Mouse (Mus musculus) kidney, adult 9 months (tissue): ENCODE measurements around the gene Ppp1r14c.

Experiments
- DNase-seq: peaks from one replicate; pipeline ENCODE4 v3.0.0; 2022

The Ppp1r14c gene

GRCm38 (mm10) chr10:3366036-3366869 is at the start of gene Ppp1r14c:
Gene Ppp1r14c (plus strand): TSS chr10:3366057.
- DNase-seq, result no peak

GRCm38 (mm10) chr10:3321406-3321805 is 44.5 kb upstream of the Ppp1r14c start:
- DNase-seq, result no peak

DNA sequence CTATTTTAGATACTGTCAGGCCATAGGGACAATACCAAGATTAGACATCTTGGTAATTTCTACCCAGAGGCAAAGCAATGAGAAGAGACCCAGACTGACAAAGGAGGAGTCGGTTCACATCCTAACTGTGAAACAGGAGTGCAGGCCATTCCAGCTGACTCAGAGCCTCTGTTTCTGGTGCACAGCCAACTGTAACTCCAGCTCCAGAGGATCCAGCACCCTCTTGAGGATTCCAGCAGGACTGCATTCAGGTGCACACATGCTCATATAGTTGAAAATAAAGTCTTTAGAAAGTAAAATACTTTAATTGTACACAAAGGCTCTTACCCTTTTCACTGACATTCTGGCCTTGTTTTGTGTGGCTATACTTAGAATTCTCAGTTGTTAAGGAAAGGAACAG is 40.4 kb upstream of the Ppp1r14c start:
- DNase-seq, result peak; percentile 39

GRCm38 (mm10) chr10:3332880-3333279 is 33.0 kb upstream of the Ppp1r14c start:
- peak; percentile 62 for DNase-seq

DNA sequence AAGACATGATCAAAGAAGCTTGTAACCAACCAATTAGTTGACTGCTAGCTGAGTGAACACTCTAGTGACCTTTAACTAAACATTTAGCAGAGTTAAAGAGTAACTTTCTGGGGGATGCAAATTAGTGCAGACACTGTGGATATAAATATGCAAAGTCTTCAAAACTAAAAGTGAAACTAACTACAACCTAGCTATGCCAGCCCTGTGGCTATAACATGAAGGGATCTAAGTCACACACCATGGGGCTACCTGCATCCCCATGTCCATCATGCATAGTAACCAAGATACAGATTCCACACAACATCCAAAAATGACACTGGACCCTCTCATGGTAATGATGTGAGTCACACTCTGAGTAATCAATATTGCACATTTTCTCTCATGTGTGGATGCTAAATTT is 31.3 kb upstream of the Ppp1r14c start:
- peak; percentile 9 for DNase-seq

DNA sequence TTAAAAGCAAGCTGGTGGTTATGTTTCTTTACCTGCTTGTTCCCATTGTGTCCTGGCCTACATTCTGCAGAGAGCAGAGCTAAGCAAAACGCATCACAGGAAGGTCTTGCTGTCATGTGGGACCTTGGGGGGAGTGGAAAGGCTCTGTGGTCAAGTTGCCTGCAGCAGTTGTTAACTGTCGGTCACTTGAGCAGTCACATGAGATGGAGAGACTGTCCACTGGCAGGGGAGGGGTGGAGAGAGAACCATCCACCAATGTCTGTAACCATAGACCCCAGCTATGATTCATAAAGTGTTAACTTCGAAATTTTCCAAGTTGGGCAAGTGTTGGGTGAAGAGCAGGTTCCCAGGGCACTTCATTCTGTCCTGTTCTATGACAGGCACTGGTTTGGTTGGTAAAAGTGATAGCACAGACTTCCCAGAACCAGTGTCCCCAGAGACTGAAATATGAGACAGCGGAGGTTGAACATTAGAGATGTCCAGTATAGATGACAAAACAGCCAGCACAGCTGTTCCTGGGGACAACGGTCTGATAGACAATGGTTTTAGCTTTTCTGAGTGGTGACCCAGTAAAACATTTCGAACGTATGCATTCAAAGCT is 29.0 kb upstream of the Ppp1r14c start:
- no peak for DNase-seq

DNA sequence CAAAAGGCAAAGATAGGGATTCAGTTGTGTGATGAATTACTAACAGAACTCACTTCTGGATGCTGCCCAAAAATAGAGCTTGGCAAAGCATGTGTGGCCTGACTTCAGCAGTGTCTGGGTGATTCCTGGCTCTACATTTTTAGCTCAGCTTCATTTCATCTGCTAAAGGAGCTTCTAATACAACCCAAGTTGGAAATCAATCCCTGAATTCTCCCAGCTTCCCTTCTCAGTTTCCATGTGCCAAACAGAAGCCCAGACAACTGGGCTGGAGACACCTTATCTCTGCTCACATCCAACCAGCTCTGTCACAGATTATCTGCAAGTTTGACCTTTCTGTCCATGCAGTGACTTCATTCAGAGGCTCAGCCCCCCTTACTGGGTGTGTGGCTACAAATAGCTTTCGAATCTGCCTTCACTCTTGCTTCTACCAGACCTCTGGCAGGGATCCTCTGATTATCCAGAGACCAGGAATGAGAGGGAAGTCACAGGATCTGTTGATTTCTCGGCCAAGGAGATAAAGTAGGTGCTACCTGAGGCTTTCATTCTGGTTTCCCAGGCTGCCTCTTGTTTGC is 28.4 kb upstream of the Ppp1r14c start:
- no peak for DNase-seq

- no peak for DNase-seq
These were observed 20.2 kb upstream of the Ppp1r14c start for GRCm38 (mm10) chr10:3345706-3346105.

- DNase-seq, result no peak
These were observed 6.3 kb upstream of the Ppp1r14c start for GRCm38 (mm10) chr10:3359531-3359930.

DNA sequence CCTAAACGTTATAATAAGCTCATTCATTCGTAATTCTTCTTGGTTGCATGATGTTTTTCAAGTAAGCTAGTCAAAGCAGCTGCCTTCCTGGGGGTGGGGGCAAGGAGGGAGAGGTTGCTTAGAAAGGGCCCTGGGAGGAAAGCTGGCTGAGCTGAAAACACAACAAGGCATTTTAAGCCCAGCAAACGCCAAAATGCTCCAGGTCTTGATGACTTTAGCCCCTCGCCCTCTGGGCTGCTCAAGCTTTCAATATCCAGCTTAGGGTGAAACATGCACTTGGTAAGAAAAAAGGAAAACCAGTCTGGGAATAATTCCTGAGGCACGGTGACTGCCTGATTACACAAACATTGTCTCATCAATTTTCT is 204 bp upstream of the Ppp1r14c start:
- no peak for DNase-seq

- DNase-seq, result no peak
These were observed 1.1 kb downstream of the Ppp1r14c start for GRCm38 (mm10) chr10:3366870-3367431.

DNA sequence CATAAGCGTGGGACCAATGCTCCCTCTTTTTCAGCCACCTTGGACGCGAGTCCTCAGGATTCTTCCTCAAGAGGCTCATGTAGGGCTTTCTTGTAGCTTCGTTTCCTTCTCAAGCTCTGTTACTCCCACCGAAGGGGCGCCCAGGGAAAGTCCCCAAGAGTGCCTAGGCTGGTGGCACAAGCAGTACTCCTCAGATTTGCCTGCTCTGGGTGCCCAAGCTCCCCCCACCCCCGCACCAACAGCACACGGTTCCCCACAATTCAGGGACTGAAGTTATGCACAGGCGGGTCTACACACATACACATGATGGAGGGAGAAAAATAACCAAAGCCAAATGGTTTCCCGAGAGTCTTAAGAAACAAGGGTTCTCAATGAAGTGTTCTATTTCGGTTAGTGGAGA is 1.6 kb downstream of the Ppp1r14c start:
- no peak for DNase-seq

- DNase-seq, result no peak
These were observed 17.3 kb downstream of the Ppp1r14c start for GRCm38 (mm10) chr10:3383176-3383575.

DNA sequence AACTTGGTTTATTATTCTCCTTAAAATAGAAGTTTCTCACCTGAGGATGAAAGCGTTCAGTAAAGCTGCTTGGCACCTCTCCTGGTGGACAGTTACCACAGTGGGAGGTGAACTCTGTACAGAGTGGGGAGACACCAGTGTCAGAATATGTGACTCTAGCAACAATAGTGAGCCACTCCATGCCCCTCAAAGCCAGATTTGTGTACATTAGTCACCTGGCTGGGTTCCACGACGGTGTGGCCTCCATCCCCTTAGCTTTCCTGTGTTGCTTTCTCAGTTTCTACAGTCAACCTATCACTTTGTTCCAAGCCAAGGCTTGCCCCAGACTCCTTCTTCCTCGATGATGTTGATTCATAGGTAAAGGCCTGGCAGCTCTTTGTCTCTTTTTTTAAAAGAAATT is 26.4 kb downstream of the Ppp1r14c start:
- no peak for DNase-seq

DNA sequence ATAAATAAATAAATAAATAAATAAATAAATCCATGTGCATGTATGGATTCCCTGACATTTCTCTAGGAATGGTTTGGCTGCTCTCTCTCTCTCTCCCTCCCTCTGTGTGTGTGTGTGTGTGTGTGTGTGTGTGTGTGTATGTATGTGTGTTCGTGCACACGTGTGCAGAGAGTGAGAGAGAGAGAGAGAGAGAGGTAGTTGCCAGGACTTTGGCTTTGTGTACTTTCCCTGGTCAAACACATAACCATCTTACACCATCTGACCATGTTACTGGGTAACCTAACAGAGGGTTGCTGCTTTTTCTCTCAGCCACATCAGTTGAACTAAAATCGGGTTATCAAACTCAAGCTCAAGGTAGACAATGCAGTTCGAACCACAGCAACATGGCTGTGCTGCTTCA is 27.7 kb downstream of the Ppp1r14c start:
- no peak for DNase-seq

- DNase-seq, result no peak
These were observed 28.3 kb downstream of the Ppp1r14c start for GRCm38 (mm10) chr10:3394193-3394592.

DNA sequence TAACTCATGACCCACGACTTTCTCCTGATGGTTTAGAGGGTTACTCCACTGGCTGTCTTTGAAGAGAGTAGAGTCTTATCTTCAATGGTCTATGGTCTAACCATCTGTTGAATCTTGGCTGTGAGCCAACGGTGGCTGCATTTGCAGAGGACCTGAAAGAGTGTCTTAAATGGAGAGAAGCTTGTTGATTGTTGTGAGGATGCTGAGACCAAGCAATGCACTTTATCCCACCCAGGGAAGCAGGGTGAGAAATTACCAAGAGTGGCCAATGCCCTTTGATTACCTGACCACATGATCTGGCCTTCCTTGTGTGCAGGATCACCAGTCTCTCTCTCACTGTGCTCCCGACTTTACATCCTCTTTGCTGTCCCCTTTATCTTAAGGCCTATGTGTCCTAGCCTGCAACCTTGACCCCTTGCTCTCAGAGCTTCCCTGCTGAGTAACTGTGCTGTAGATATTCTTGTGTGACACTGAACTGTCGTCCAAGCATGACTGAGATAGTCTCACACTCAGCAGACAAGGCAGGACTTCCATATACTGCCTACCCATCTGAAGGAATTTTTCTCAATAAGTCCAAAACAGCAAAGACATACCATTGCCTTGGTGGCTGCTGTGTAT is 28.9 kb downstream of the Ppp1r14c start:
- no peak for DNase-seq

DNA sequence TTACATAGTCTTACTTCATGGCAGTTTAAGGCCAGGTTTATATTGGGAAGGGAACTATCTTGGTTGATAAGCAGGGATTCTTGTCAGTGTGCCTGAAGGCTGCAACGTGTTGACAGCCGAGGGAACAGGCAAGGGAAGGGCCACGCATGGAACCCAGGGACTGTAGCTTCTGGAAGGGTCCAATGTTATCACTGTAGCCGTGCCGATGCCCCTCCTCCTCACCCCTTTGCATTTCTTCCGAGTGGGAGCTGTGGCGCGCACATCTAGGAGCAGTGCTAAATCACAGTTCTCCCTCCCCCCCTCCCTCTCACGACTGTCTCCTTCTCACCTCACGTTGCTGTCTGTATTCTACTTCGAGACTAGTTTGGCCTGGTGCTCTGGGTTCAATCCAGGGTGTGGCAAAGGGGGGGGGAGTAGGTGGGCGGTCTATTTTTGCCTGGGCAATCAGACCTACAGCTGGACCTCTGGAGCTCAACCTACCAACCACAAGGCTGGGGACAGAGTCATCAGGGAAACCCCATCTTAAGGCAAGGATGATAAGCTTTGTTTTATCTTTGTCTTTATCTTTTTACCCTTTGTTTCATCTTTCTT is 29.6 kb downstream of the Ppp1r14c start:
- DNase-seq, result no peak

- no peak for DNase-seq
These were observed 30.3 kb downstream of the Ppp1r14c start for GRCm38 (mm10) chr10:3396008-3396795.

DNA sequence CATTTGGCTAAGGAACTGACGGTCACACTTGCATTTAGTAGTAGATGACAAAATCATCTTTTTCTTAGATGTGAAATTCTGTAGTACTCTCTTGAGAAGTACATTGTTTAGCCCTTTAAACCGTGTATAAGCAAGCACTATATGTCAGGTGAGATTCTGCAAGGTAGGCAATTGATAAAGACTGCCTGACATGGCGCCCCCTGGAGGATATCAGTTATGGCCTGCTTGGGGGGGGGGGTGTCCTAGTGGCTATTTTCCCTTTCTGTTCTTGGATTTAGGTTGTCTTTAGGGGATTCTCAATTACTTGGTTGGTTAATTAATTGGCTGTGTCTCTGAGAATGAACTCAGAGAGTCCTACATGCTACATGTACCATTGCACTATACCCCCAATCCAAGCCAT is 31.5 kb downstream of the Ppp1r14c start:
- DNase-seq, result no peak

DNA sequence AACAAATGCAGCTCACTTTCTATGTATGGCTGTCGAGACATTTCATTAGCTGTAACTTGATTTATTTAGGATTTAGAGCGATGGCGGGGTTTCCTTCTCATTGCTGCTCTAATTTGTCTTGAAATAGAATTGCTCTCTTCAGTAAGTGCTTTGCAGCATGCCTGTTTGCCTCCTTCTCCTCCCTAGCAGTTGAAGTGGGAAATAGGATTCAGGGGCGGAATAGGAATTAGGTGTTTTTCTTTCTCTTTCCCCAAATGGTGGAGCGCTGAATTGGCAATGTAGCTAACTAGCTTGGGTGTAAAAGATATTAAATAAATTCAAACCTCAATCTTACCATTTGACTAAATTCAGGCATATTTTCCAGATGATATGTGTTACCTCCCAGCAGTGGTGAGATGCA is 32.2 kb downstream of the Ppp1r14c start:
- DNase-seq, result no peak

GRCm38 (mm10) chr10:3402284-3402683 is 36.4 kb downstream of the Ppp1r14c start:
- DNase-seq, result no peak
